Mouse (Mus musculus) heart, embryonic 14.5 days (tissue): Measurements from ENCODE around the gene Slc38a1. TPM values are rescaled to one million over a fixed set of nuclear protein-coding genes. Genes with fewer than 3 reads are reported as not detected.

Experiments
- ATAC-seq: fragments of 200-750 bp; cut with Nextera tagmentation; 2 replicates; pipeline ENCODE4 v1.8.0; 2017; ENCODE audit warnings: low read depth, moderate TSS enrichment; ENCODE audit not compliant: insufficient number of reproducible peaks, insufficient read depth, low FRiP score
- H3K27ac ChIP-seq, 2 experiments: fragments of 200-500 bp in 1 of 2; fragments of 300-500 bp in 1 of 2; sonication (generic) in 1 of 2; replicated peaks in 1 of 2; 2 replicates each; pipeline ENCODE4 v1.5.1; 2012 to 2014; ENCODE audit warnings: low read depth in 2 of 2, low read length in 2 of 2, control low read depth in 1 of 2, mild to moderate bottlenecking in 1 of 2, mixed read lengths in 1 of 2; ENCODE audit not compliant: control insufficient read depth in 1 of 2, insufficient read depth in 1 of 2
- H3K27me3 ChIP-seq: fragments of 300-500 bp; sonication (generic); 2 replicates; pipeline ENCODE4 v1.6.1; 2014; ENCODE audit warnings: mild to moderate bottlenecking, low read length, control low read depth; ENCODE audit not compliant: control insufficient read depth, insufficient read depth
- H3K36me3 ChIP-seq: fragments of 300-500 bp; sonication (generic); 2 replicates; pipeline ENCODE4 v1.6.1; 2014; ENCODE audit warnings: mild to moderate bottlenecking, control low read depth, low read length, mixed read lengths; ENCODE audit not compliant: control insufficient read depth, insufficient read depth
- H3K4me1 ChIP-seq, 2 experiments: fragments of 200-500 bp in 1 of 2; fragments of 300-500 bp in 1 of 2; sonication (generic) in 1 of 2; 2 replicates each; pipeline ENCODE4 v1.6.1; 2012 to 2014; ENCODE audit warnings: low read length in 2 of 2, control low read depth in 1 of 2, mixed read lengths in 1 of 2; ENCODE audit not compliant: control insufficient read depth in 2 of 2, insufficient read depth in 2 of 2
- H3K4me2 ChIP-seq: fragments of 300-500 bp; sonication (generic); 2 replicates; pipeline ENCODE4 v1.6.1; 2014; ENCODE audit warnings: mild to moderate bottlenecking, low read length
- H3K4me3 ChIP-seq, 2 experiments: fragments of 200-500 bp in 1 of 2; fragments of 300-500 bp in 1 of 2; sonication (generic) in 1 of 2; 2 replicates each; pipeline ENCODE4 v1.5.1; 2012 to 2014; ENCODE audit warnings: low read length in 2 of 2, mild to moderate bottlenecking in 2 of 2, control low read depth in 1 of 2, low read depth in 1 of 2, moderate library complexity in 1 of 2; ENCODE audit not compliant: control insufficient read depth in 1 of 2, insufficient read depth in 1 of 2
- H3K9ac ChIP-seq: fragments of 300-500 bp; sonication (generic); 2 replicates; pipeline ENCODE4 v1.6.1; 2014; ENCODE audit warnings: mild to moderate bottlenecking, low read length
- H3K9me3 ChIP-seq: fragments of 300-500 bp; sonication (generic); 2 replicates; pipeline ENCODE4 v1.6.1; 2016; ENCODE audit warnings: low read length, control low read depth; ENCODE audit not compliant: control insufficient read depth
- WGBS: fragments of 180-500 bp; shearing (Covaris S2); extraction: QIAGEN DNeasy Blood & Tissue Kit; methylation state at CpG from one replicate; pipeline ENCODE4 v1.1.7; 2014; 5-methylcytosine and 5-hydroxymethylcytosine counted together
- polyA plus RNA-seq: library from polyadenylated mRNA; unstranded; fragments of >200 nt; fragmentation: Nextera tagmentation; extraction: Ambion mirVana; gene quantifications from 2 replicates; pipeline ENCODE4 v1.2.1, GENCODE M21; 2014

The Slc38a1 gene
- polyA plus RNA-seq, 1 experiment from 2014 or later: 72.8 TPM

DNA sequence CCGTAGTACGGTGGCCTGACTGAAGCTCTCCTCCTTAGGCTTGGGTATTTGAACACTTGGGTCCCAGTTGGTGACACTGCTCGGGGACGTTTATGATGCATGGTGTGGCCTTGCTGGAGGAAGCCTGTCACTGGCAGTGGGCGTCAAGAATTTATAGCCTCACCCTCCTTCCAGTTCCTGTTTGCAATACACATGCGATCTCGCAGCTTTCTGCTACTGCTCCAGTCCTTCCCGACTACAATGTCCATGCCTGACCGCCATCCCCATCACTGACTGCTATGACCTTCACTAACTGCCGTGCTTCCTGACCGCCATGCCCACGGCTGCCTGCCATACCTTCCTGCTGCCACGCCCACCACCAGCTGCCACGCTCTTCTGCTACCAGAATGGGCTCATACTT lies 12.8 kb upstream of the Slc38a1 start:
- no peaks in the 10 kb centered on the region for H3K36me3 ChIP-seq
- H3K27ac ChIP-seq: no peak overlapping the region
- no peaks in the 10 kb centered on the region for H3K9me3 ChIP-seq
- no peak overlapping the region for H3K4me3 ChIP-seq
- ATAC-seq: no peak
- no peak overlapping the region for H3K9ac ChIP-seq
- no peak overlapping the region for H3K4me2 ChIP-seq
- peaks cover 2 to 11% of the 10 kb centered on the region in 2 experiments for H3K4me1 ChIP-seq
- H3K27me3 ChIP-seq: no peaks in the 10 kb centered on the region
- WGBS: 81% methylated on average over 14 of the region's 14 CpGs

DNA sequence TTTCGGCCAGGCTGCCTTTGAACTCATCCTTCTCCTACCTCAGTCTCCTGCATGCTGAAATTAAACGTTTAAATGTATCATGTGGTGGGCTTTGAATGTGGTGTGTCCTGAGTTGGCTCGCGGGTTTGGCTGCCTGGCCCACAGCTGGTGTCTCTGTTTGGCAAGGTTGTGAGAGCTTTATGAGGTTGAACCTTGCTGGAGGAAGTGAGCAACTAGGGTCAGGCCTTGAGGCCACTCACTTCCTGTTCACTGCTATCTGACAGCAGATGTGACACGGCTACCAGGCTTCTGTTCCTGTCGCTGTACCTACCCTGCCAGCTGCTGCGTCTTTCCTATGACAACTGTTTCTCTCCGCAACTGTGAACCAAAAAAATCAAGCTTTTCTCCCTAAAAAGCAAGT lies 12.0 kb upstream of the Slc38a1 start:
- H3K4me1 ChIP-seq: peaks cover 0 to 8% of the 10 kb centered on the region in 2 experiments; a peak in 2 of 4 replicates
- H3K4me2 ChIP-seq: no peak overlapping the region
- no peak overlapping the region for H3K9ac ChIP-seq
- H3K4me3 ChIP-seq: no peak overlapping the region
- no peaks in the 10 kb centered on the region for H3K36me3 ChIP-seq
- 66% methylated on average over 8 of the region's 8 CpGs for WGBS
- H3K27ac ChIP-seq: no peak overlapping the region
- ATAC-seq: no peak
- H3K9me3 ChIP-seq: no peaks in the 10 kb centered on the region
- H3K27me3 ChIP-seq: no peaks in the 10 kb centered on the region

DNA sequence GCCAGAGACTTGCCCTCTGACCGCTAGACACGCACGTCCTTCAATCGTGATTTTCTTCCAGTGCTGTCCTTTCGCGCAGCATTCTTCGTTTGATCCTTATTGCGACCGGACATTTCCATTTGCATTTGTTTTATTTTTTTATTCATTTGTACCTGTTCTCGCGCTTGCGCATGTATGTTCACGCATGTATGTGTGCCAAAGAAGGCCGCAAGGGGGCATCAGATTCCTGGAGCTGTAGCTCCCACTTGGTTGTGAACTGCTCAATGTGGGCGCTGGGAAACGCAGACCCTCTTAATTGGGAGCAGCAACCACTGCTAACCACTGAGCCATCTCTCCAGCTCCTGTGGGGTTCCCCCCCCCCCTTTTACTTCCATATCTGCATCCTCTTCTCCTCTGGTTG lies 10.3 kb upstream of the Slc38a1 start:
- Histone ChIP-seq H3K9me3 (no peaks in the 10 kb centered on the region), H3K9ac (no peak overlapping the region), H3K27me3 (no peaks in the 10 kb centered on the region), H3K4me2 (no peak overlapping the region), H3K27ac (no peak overlapping the region), H3K4me1 (peaks cover 0 to 6% of the 10 kb centered on the region in 2 experiments; a peak in 2 of 4 replicates), H3K36me3 (no peaks in the 10 kb centered on the region), H3K4me3 (no peak overlapping the region)
- WGBS: 92% methylated on average over 16 of the region's 16 CpGs
- no peak for ATAC-seq

DNA sequence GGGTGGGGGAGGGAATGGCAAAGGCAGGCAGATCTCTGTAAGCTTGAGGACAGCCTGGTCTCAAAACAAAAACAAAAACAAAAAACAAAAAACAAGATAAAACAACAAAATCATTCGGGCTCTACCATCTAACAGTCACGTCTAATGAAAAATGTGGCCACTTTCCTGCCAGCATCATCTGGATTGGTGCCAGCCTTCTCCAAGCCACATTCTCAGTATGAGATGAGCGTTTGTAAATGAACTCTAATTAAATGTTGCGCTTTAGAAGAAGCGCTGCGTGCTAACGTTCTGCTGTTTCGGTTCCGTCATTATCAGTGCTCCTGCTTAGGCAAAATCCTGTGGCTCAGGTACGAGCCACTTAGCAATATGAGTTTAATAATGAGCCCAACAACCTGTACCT lies 9.8 kb upstream of the Slc38a1 start:
- Histone ChIP-seq H3K9me3 (no peaks in the 10 kb centered on the region), H3K9ac (no peak overlapping the region), H3K27me3 (no peaks in the 10 kb centered on the region), H3K4me3 (no peak overlapping the region), H3K4me1 (peaks cover 0 to 5% of the 10 kb centered on the region in 2 experiments; a peak in 3 of 4 replicates), H3K4me2 (no peak overlapping the region), H3K27ac (no peak overlapping the region), H3K36me3 (no peaks in the 10 kb centered on the region)
- WGBS: 80% methylated on average over 10 of the region's 10 CpGs
- no peak for ATAC-seq

DNA sequence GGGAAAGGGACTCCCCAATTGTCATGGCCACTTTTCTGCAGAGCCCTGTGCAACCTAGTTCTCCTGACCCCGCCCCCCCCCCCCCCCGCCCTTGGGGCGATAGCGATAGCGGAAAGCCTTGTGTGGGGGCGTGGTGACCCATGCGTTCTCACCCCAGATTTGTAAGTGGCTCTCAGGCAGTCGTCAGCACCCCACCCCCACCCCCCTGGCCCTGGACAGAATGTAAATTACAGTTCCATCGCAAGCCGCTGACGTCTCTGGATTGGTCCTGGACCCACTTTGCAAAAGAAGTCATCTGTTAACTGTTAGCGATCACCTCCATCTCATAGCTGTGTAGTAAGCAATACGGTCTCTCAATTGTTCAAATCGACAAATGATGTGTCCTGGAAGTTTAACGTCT lies 4.7 kb upstream of the Slc38a1 start:
- WGBS: 18% methylated on average over 15 of the region's 15 CpGs
- H3K4me3 ChIP-seq: no peak overlapping the region

DNA sequence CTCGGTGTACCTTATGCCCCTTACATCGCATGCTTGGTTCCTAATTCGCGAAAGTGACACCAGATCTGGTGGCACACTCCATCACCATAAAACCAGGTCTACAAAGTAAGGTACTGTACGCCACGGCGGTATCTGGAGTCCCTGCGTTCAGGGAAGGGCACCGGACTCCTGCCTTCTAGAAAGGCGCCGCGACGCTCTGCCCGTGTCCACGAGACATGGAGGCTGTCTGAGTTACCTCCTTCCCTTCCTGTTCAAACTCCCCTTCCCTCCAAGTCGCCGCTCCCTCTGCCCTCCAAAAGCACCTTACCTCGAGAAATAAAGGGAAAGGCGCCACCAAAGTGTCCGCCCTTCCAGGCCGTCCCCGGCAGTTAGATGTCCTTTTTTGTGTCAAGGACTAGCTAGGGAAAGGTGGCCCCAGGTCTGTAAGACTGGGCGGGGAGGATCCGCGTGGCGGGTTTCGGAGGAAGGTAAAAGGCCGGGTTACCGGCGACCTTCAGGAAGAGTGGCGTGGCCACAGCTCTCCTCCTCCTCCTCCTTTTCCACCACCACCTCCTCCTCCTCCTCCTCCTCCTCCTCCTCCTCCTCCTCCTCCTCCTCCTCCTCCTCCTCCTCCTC lies 785 bp downstream of the Slc38a1 start:
- Histone ChIP-seq H3K4me1 (peaks cover 16 to 31% of the 10 kb centered on the region in 2 experiments), H3K27me3 (no peaks in the 10 kb centered on the region), H3K36me3 (peaks cover 15% of the 10 kb centered on the region; the same call in 1 of the 2 replicates), H3K27ac (peak overlapping the region; percentile 93 to 97), H3K4me3 (peak overlapping the region; percentile 79 to 92), H3K9me3 (no peaks in the 10 kb centered on the region), H3K4me2 (peak overlapping the region; percentile 80), H3K9ac (peak overlapping the region; percentile 96)
- under 1% methylated on average over 30 of the region's 31 CpGs for WGBS
- peak; percentile 1; the same call in 1 of the 2 replicates for ATAC-seq

More for the DNA sequence above, 4.7 kb upstream of the Slc38a1 start:
- peaks cover 9 to 10% of the 10 kb centered on the region in 2 experiments; a peak in 3 of 4 replicates for H3K4me1 ChIP-seq
- no peaks in the 10 kb centered on the region for H3K27me3 ChIP-seq
- no peaks in the 10 kb centered on the region for H3K36me3 ChIP-seq
- no peaks in the 10 kb centered on the region for H3K9me3 ChIP-seq
- peak overlapping the region; percentile 55 for H3K4me2 ChIP-seq
- ATAC-seq: no peak
- no peak overlapping the region for H3K27ac ChIP-seq
- H3K9ac ChIP-seq: no peak overlapping the region

DNA sequence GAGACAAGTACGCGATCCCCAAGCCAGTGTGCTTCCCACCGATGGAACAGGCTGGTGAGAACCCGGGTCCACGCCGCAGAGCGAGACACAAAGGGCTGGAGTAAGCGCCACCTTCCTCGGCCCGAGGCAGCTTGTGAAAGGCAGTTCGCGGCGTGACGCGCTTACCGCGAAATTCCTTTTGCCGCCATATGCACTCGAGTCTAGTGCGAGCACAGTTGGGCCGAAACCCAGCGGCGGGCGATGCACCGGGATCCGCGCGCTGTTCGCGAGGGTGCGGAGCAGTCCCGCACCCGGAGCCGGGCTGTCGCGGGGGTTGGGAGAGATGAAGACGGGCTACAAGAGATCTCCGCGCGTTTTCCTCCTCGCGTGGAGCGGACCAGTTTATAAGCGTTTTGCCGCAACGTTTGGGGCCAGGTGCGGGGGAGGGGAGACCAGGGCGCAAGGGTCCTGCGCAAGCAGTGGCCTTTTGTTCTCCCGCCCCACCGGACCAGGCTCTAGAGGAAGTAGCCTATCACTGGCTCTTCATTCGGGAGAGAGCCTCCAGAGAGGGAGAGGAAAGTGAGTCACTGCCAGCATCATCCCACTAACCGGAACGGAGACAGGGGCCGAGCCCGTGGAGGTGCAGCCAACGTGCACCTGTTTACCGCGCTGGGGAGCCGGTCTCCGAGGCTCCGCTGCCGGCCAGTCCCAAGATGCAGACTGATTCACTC lies 1.4 kb downstream of the Slc38a1 start:
- Histone ChIP-seq H3K27ac (peak overlapping the region; percentile 88 to 97), H3K4me2 (peak overlapping the region; percentile 80), H3K9me3 (no peaks in the 10 kb centered on the region), H3K4me3 (peak overlapping the region; percentile 79 to 92), H3K27me3 (no peaks in the 10 kb centered on the region), H3K9ac (peak overlapping the region; percentile 96), H3K36me3 (peaks cover 15% of the 10 kb centered on the region; the same call in 1 of the 2 replicates), H3K4me1 (peaks cover 16 to 31% of the 10 kb centered on the region in 2 experiments)
- under 1% methylated on average over 63 of the region's 63 CpGs for WGBS
- peak; percentile 49 for ATAC-seq
